Mouse (Mus musculus) stomach, embryonic 16.5 days (tissue): ENCODE measurements around the gene Myo1b. TPM values are rescaled to one million over a fixed set of nuclear protein-coding genes. Genes with fewer than 3 reads are reported as not detected.

ENCODE experiments used
- ATAC-seq: fragments of 200-750 bp; cut with Nextera tagmentation; 2 replicates; pipeline ENCODE4 v1.8.0; 2017; ENCODE audit warnings: moderate number of reproducible peaks, moderate TSS enrichment; ENCODE audit not compliant: insufficient read depth, low FRiP score
- H3K27ac ChIP-seq: fragments of 300-500 bp; sonication (generic); 2 replicates; pipeline ENCODE4 v1.5.1; 2014; ENCODE audit warnings: low read length
- H3K27me3 ChIP-seq: fragments of 300-500 bp; sonication (generic); 2 replicates; pipeline ENCODE4 v1.6.1; 2014; ENCODE audit warnings: low read length, control low read depth, mixed read lengths; ENCODE audit not compliant: control insufficient read depth, insufficient read depth
- H3K36me3 ChIP-seq: fragments of 300-500 bp; sonication (generic); 2 replicates; pipeline ENCODE4 v1.6.1; 2014; ENCODE audit warnings: low read length; ENCODE audit not compliant: control insufficient read depth, insufficient read depth
- H3K4me1 ChIP-seq: fragments of 300-500 bp; sonication (generic); 2 replicates; pipeline ENCODE4 v1.6.1; 2014; ENCODE audit warnings: low read length, control low read depth, mixed read lengths; ENCODE audit not compliant: control insufficient read depth, insufficient read depth
- H3K4me2 ChIP-seq: fragments of 300-500 bp; sonication (generic); 2 replicates; pipeline ENCODE4 v1.6.1; 2014; ENCODE audit warnings: low read depth, low read length, mixed read lengths
- H3K4me3 ChIP-seq: fragments of 300-500 bp; sonication (generic); replicated peaks from 2 replicates; pipeline ENCODE4 v1.5.1; 2014; ENCODE audit warnings: mild to moderate bottlenecking, low read length
- H3K9ac ChIP-seq: fragments of 300-500 bp; sonication (generic); 2 replicates; pipeline ENCODE4 v1.6.1; 2014; ENCODE audit warnings: low read length
- H3K9me3 ChIP-seq: fragments of 300-500 bp; sonication (generic); replicated peaks from 2 replicates; pipeline ENCODE4 v1.6.1; 2016; ENCODE audit warnings: low read length, control low read depth; ENCODE audit not compliant: control insufficient read depth
- WGBS: fragments of 180-500 bp; shearing (Covaris S2); extraction: QIAGEN DNeasy Blood & Tissue Kit; methylation state at CpG from one replicate; pipeline ENCODE4 v1.1.7; 2014; 5-methylcytosine and 5-hydroxymethylcytosine counted together
- polyA plus RNA-seq: library from polyadenylated mRNA; unstranded; fragments of >200 nt; fragmentation: Nextera tagmentation; extraction: Ambion mirVana; gene quantifications from 2 replicates; pipeline ENCODE4 v1.2.1, GENCODE M21; 2015

Myo1b gene
- polyA plus RNA-seq, 1 experiment from 2014 or later, result 57.8 TPM

DNA sequence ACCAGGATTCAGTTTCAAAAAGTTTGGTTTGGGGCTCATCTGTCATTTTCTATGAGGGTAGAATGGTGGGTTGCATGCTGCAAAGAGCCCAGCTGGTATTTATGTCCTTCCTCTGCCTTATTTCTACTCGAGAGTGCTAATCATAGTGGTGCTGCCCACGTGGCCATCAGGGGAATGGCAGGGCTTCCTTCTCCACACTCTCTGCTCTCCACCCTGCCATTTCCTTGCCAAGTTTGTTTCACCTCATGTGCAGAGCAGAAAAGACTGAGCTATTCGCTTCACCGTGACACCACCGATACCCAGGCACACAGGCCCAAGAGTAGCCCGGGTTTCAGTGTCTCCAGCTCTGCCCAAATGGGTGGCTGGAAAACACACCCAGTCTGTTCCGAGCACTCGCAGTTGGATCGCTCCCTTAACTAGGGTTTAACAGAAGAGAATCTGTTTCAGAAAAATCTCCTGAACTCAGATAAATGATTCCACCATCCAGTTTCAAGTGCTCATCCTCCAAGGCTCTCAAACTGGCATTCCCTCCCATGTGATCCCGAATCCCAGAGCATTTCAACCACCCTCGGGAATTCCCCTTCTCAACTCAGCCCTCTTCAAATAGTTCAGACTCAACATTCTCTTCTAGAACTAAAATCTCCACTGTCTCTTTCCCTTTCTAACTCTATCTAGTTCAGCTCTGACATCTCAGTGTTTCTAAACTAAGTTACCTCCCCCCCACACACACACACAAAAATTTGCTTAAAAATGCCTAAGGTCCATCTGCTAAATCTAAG, 77.8 kb downstream of the Myo1b start:
- Histone ChIP-seq H3K4me3 (no peak overlapping the region), H3K36me3 (no peaks in the 10 kb centered on the region), H3K4me2 (no peak overlapping the region), H3K4me1 (peaks cover 23% of the 10 kb centered on the region), H3K9me3 (no peaks in the 10 kb centered on the region), H3K27ac (no peak overlapping the region), H3K27me3 (no peaks in the 10 kb centered on the region), H3K9ac (no peak overlapping the region)
- WGBS, result 71% methylated on average over 11 of the region's 11 CpGs
- no peak for ATAC-seq

DNA sequence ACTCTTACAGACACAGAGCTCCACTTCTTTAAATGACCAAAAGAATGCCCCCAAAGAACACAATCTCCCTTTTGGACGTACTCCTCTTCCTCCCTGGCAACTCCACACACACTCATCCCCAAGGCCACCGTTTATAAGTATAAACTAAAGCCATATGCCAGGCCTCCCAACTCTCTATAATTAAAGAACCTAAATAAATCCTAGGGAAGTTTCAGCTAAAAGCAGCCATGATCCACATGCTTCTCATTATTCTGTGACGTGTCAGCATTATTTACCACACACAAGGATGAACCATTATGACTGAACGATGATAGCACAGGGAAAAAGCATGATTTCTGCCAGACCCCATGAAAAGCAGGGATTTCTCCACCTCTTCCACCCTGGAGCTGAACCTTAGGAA, 78.6 kb downstream of the Myo1b start:
- Histone ChIP-seq H3K27me3 (no peaks in the 10 kb centered on the region), H3K36me3 (no peaks in the 10 kb centered on the region), H3K4me2 (no peak overlapping the region), H3K9me3 (no peaks in the 10 kb centered on the region), H3K27ac (no peak overlapping the region), H3K9ac (no peak overlapping the region), H3K4me3 (no peak overlapping the region), H3K4me1 (peaks cover 23% of the 10 kb centered on the region)
- WGBS, result 49% methylated on average over 4 of the region's 4 CpGs
- no peak for ATAC-seq

DNA sequence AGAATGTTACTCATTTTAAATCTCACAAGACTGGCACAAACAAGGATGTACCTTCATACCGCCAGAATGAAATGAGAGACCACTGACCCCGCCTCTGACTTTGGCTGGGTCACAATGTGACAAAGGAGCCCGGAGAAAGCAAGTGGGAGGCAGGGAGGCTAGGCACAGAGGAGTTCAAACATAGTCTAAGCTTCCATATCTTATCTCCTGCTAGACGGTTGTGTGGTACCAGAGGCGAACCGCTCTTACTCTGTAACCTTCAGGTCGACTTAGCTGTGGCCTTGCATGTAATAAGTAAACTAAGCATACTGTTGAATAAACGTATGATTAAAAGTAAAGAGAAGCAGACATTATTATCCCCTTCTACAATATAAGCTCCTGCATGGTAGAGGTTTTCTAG, 80.1 kb downstream of the Myo1b start:
- 34% methylated on average over 8 of the region's 8 CpGs for WGBS
- no peak overlapping the region for H3K4me3 ChIP-seq
- no peak overlapping the region for H3K4me2 ChIP-seq
- H3K9me3 ChIP-seq, result no peaks in the 10 kb centered on the region
- no peaks in the 10 kb centered on the region for H3K36me3 ChIP-seq
- no peaks in the 10 kb centered on the region for H3K27me3 ChIP-seq
- ATAC-seq, result peak; percentile 56; the same call in 1 of the 2 replicates
- 0 out of 2 replicates have a peak overlapping the region, but pooled peaks have one; percentile 2 for H3K27ac ChIP-seq
- peaks cover 23% of the 10 kb centered on the region for H3K4me1 ChIP-seq
- H3K9ac ChIP-seq, result no peak overlapping the region

DNA sequence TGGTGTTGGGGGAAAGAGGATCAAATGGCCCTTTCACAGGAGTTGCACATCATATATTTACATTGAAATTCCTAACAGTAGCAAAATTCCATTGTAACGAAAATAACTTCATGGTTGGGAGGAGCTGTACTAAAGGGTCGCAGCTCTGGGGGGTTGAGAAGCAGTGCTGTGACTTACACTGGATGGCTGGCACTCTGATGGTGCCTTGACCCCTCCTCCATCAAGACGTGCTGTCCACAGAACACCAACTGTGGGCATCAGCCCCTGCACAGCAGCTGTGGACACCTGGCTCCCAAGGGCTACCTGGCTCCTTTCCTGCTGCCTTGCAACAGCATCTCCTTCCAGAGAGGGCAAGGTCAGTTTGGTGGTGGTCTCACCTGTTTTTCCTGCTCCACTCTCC, 81.8 kb downstream of the Myo1b start:
- Histone ChIP-seq H3K4me3 (no peak overlapping the region), H3K9ac (no peak overlapping the region), H3K36me3 (no peaks in the 10 kb centered on the region), H3K27ac (no peak overlapping the region), H3K27me3 (no peaks in the 10 kb centered on the region), H3K4me1 (peaks cover 27% of the 10 kb centered on the region), H3K9me3 (no peaks in the 10 kb centered on the region), H3K4me2 (no peak overlapping the region)
- ATAC-seq, result no peak
- 58% methylated on average over 3 of the region's 3 CpGs for WGBS

DNA sequence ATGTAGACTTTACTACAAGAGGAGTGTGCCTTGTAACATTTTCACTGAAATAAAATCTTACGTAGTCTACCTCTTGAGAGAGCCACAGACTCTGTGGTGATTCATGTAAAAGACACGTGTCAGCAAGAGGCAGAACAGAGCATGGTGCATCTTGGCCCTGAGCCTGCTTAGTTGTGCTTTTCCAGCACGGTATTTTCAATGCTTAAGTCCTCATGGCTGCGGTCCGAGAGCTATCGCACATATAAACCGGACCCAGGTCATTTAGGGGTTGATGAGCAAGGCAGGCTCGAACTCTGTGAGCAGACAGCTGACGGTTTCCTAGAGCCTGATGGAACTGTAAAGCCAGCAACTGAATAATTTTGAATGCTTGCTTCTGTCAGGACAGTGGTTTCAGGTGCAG, 86.5 kb downstream of the Myo1b start:
- Histone ChIP-seq H3K36me3 (no peaks in the 10 kb centered on the region), H3K9me3 (no peaks in the 10 kb centered on the region), H3K4me2 (no peak overlapping the region), H3K9ac (no peak overlapping the region), H3K27me3 (no peaks in the 10 kb centered on the region), H3K4me3 (no peak overlapping the region), H3K27ac (no peak overlapping the region), H3K4me1 (0 out of 2 replicates have a peak, but pooled peaks cover 5% of the 10 kb centered on the region)
- 62% methylated on average over 9 of the region's 9 CpGs for WGBS
- ATAC-seq, result no peak

DNA sequence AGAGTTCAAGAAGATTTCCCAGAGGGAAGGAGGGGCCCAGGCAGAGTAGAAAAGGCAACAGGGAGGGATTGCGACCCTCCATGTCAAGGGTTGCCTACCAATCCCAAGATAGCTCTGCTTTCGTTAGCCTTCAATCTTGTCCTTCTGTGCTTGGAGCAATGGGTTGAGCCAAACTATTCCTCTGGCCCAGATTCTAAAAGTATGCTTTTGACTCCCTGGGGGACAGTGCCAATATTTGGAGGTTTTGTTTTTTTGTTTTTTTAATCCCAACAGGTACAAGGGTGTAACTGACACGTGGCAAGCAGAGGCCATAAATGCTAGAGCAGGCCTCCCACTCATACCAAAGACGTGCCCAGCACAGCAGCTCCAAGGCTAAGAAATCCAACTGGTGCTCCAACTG, 93.3 kb downstream of the Myo1b start:
- 88% methylated on average over 4 of the region's 4 CpGs for WGBS
- Histone ChIP-seq H3K4me2 (no peak overlapping the region), H3K27ac (peak overlapping the region; percentile 69), H3K9ac (no peak overlapping the region), H3K27me3 (no peaks in the 10 kb centered on the region), H3K9me3 (no peaks in the 10 kb centered on the region), H3K4me1 (peaks cover 20% of the 10 kb centered on the region), H3K36me3 (no peaks in the 10 kb centered on the region), H3K4me3 (no peak overlapping the region)
- ATAC-seq, result no peak

DNA sequence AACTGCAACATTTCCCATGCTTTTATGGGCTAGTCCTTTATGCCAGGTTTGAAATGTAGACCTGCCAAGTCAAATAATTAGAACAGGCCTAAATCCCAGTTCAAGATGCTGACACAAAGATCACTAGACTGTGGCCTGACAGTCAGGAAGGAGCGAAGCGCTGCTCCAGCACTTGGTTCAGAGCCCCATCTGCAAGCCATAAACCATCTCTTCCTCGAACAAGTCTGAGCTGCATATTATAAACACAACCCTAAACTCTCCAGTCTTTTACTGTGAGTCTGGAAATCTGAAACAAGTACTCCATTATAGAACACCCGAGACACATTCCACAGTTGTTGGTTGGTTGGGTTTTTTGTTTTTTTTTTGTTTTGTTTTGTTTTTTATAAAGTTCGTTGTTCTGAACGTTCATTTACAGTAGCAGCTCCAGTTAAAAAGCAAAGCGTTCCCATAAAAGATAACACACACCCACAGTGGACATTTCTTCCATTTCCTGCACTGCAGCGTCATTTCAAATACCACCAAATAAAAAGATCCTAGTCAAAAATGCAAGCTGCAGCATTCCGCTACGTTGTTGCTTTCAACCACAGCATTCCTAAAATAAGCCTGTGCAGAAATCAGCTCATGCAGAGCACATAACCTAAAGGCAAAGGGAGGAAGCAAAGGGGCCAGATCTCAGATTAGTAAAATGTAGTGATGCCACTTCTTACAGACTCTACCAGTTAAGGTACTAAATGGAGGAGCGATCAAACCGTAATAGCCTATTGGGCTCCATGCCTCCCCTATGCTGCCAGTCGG, 94.0 kb downstream of the Myo1b start:
- peak overlapping the region; percentile 69 for H3K27ac ChIP-seq
- no peak overlapping the region for H3K4me3 ChIP-seq
- ATAC-seq, result no peak
- H3K9me3 ChIP-seq, result no peaks in the 10 kb centered on the region
- no peaks in the 10 kb centered on the region for H3K36me3 ChIP-seq
- peaks cover 20% of the 10 kb centered on the region for H3K4me1 ChIP-seq
- H3K27me3 ChIP-seq, result no peaks in the 10 kb centered on the region
- H3K9ac ChIP-seq, result no peak overlapping the region
- WGBS, result 66% methylated on average over 13 of the region's 13 CpGs
- H3K4me2 ChIP-seq, result no peak overlapping the region

DNA sequence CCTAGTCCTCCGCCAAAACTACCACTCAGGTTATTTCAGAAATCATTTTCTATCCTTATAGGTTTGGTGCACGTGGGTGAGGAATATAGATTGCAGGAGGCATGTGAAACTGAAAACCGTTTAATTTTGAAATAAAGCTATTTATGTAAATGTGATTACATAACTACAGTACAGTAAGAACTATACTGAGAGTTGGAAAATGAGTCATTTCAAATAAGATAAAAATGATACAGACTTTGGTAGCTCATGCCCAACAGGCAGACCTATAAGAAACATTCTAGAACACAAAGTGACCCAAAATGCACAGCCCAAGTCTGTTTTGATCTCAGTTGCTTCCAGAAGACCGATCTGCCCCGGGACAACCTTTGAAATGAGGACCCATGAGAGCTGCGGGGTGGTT, 95.4 kb downstream of the Myo1b start:
- Histone ChIP-seq H3K36me3 (no peaks in the 10 kb centered on the region), H3K9ac (no peak overlapping the region), H3K9me3 (no peaks in the 10 kb centered on the region), H3K4me1 (peaks cover 20% of the 10 kb centered on the region), H3K27ac (no peak overlapping the region), H3K4me2 (no peak overlapping the region), H3K27me3 (no peaks in the 10 kb centered on the region), H3K4me3 (no peak overlapping the region)
- no peak for ATAC-seq
- WGBS, result 84% methylated on average over 6 of the region's 6 CpGs

DNA sequence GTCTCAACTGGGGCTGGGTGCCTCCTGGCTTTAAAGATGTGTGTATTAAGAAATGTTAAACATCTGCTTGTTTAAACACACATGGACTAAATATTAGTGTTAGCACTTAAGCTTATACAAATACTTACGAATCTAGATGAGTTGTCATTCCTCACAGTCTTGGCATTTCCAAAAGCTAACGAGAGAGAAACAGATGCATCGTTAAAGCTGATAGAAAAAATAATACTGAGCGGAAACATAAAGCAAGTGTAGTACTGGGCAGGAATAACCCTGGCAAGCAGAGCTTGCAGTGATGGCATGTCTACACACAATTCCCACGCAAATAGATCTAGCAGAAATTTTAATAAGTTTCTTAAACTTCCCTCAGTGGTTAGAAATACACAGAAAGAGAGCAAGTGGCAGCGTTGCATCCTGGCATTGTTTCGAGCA, 95.8 kb downstream of the Myo1b start:
- no peaks in the 10 kb centered on the region for H3K36me3 ChIP-seq
- 0 out of 2 replicates have a peak, but pooled peaks have one; percentile 53 for ATAC-seq
- H3K4me1 ChIP-seq, result peaks cover 20% of the 10 kb centered on the region
- H3K9me3 ChIP-seq, result no peaks in the 10 kb centered on the region
- H3K27me3 ChIP-seq, result no peaks in the 10 kb centered on the region
- 45% methylated on average over 7 of the region's 7 CpGs for WGBS
- no peak overlapping the region for H3K4me2 ChIP-seq
- H3K27ac ChIP-seq, result no peak overlapping the region
- H3K9ac ChIP-seq, result no peak overlapping the region
- H3K4me3 ChIP-seq, result no peak overlapping the region
